Mouse (Mus musculus) myocyte (in vitro differentiated cells): ENCODE results near the gene Soat1.

Experiments
- MYOG ChIP-seq, 3 experiments: IDR thresholded peaks; one replicate each; pipeline ENCODE4 v1.6.1; 2011; ENCODE audit warnings: control low read depth in 2 of 3, low read depth in 2 of 3, mild to moderate bottlenecking in 2 of 3; ENCODE audit not compliant: insufficient read length in 2 of 3, control insufficient read depth in 1 of 3, insufficient read depth in 1 of 3
- POLR2A ChIP-seq: IDR thresholded peaks from one replicate; pipeline ENCODE4 v1.6.1; 2011; ENCODE audit warnings: low read depth, mild to moderate bottlenecking, control low read depth, moderate library complexity; ENCODE audit not compliant: insufficient read length

DNA sequence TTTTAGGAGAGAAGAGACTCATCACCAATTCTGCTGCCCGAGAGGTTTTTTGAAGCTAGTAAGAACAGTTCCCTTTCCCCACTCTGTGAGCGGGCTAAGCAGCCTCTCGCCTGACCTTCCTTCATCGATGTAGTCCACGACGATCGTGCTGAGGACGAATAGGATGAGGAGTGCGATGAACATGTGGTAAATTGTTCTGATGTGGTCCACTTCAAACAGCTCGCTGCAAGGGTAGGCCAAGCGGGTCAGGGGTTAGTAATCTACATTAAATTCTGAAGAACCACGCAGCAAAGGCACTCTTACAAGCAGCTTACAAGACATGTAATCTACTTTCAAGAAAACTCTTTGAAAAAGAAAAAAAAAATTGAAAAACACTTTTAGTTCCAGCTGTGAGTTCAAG, 31.9 kb downstream of the Soat1 start:
- no peak for TF ChIP-seq POLR2A
- TF ChIP-seq MYOG (IDR thresholded peaks at IDR 0.05; ENCODE audit: control insufficient read depth in 1 of 3, insufficient read depth in 1 of 3, insufficient read length in 2 of 3, low read depth in 2 of 3): no peak
